Mouse (Mus musculus): Measurements from ENCODE around the gene Gm5148.

Gm5148 gene

DNA sequence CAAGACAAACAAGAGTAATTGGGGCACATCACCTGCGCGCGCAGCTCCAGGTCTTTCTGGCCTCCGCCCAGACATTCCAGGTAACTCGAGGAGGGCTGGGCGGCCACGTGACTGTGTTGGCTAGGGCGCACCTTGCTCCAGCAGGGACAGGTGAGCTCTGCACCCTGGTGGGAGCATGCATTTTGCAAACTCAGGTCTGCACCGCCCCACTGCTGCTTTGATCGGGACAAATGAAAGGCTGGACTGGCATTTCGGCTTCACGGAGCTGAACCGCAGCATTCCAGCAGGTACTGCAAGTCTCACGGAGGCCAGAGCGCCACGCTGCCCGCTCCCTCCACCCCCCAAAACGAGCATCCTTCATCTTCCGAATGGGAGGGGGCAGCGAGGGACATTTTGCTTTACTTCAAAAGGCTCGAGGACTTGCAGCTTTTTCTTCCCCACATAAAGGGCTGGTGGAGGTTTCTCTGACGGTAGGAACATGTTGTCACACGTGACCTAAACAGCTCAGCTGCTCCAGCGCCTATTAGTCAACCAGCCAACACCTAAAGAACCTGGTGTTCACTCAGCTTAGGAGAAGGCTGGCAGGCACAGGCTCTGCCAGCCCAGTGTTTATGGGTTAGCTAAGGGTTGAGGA, at the start of gene Gm5148:
Gene Gm5148 (minus strand): TSS at position 320 of the 634 bp plus-strand sequence.
- peak; percentile 59 for DNase-seq (ENCODE audit: low spot score)

DNA sequence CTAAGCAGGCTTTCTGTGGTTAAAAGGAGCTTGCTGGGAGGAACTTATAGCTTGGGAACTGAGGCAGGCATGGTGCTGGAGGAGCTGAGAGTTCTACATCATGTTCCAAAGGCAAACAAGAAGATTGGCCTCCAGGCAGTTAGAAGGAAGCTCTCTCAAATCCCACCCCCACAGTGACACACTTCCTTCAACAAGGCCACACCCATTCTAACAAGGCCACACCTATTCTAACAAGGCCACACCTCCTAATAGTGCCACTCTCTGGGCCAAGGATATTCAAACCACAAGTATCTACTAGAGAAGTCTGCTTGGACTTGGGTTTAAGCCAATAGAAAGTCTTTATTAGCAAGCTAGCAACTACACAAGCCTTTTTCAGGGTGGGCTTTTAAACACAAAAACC, 46.7 kb upstream of the Gm5148 start:
- DNase-seq (ENCODE audit: low spot score), result no peak

DNA sequence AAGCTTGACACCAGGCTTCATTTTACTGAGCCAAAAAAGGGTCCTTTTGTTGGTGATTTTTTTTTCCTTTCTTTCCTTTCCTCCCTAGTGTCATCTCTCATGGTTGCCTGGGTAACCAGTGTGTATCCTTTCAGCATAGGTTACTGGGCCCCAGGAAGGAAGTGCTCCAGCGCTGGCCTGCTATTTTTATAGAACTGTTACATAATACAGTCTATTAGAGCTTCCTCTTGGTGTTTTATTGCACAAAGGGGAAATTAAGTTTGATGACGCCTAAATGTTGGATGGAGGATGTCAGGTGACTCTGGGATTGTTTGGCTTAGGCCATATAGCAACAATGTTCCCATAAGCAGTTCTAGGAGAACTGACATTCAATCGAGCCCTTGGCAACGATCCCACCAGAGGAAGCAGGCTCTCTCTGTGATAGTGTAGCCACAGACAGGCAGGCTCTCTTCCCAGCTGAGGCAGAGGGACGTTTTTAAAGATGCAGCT, 45.0 kb upstream of the Gm5148 start:
- DNase-seq (ENCODE audit: low spot score), result peak; percentile 77

DNA sequence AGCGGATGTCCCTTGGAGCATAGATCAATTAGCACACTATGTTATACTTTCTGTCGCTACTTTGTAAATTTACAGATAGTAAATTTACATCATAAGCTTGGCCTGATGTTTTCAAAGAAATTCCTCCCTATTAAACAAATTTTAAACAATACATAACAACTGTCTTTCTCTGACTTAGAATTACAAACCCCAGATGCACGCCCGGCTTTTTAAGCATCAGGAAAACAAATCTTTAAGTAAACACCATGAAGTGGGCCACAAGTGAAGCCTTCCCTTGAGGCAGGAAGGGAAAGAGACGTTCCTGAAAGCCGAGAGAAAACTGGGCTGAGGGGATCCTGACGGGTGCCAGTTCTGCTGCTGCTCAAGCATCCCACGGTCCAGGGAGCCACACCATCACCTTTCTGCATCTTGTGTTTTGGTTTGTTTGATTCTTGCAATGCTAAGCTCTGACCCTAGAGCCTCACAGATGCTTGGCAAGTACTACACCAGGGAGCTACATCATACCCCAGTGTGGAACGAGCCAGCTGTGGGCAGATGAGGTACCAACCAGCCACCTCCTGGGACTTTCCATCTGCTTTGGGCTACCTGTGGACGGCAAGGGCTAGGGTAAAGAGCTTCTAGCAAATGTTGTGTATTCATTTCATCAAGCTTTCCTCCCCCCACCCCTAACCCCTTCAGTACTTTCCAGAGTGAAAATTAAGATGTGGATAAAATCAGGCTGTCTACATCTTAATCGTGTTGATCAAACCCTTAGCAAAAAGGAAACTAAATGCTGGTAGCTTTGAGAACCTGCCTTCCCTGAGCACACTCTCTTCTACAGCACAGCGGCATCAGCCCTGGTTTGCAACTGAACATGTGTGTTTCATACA, 43.1 kb upstream of the Gm5148 start:
- DNase-seq (ENCODE audit: low spot score), result no peak

DNA sequence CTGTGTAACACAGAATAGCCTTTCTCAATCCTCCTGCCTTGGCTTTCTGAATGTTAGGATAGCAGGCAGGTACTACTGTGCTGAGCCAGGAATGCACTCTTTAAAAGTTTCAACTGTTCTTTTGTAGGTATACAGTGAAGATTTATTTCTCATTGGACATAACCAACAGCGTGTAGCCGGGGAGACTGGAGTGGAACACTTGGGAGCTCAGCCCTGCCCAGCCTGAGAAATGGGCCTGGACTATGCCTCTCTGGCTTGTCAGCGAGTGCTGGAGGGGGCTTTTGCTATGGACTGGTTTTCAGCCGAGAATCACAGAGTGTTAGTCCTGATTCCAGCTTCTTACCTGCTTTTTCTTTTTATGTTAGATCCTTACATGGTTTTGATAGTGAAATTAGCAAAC, 42.3 kb upstream of the Gm5148 start:
- DNase-seq (ENCODE audit: low spot score), result no peak

DNA sequence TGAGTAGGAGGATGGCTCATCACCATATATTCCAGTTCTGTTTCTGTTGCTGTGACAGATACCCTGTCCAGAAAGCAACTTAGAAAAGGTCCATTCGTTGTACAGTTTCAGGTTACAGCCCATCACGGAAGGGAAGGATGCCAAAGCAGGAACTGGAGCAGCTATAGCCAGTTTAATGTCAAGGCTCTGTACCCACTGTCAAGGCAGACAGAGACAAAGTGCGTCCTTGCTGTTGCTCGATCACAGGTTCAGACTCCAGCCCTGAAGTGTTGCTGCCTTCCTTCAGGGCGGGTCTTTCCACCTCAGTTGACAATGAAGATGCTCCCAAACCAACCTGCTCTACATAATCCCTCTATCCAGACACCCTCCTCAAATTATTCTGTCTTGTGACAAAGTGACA, 41.7 kb upstream of the Gm5148 start:
- no peak for DNase-seq (ENCODE audit: low spot score)

DNA sequence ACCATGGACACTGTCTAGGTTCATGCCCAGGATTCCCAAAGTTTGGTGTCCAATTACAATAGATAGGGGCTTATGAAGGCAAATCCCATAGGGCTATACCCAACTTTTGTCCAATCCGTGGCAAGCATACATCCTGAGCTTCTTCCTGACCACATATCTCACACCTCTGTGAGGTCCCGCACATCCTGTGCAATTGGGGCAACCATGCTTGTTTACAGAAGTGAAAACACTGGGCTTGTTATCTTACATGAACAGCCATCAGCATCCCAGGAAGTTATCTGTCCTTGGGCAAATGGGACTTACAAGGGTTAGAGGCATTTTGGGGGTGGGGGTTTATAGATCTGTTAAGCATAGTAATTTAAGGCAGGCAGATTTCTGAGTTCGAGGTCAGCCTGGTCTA, 41.0 kb upstream of the Gm5148 start:
- no peak for DNase-seq (ENCODE audit: low spot score)

DNA sequence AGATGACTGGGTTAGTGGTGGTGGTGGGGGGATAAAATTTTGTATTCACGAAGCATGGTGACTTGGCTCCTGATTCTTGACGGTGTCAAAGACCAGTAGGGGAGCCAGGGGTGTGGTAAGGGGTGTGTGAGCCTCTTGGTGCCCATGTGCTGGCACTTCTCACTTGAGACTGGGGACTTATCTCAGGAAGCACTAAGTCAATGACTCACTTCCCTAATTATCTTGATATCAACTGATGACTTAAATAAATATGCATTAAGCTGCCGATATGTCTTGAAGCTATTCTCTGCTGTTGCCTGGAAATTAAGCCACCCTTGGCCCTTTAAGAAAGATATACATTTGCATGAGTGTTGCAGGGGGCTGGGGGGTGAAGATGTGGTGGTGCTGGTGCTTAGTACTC, 38.0 kb upstream of the Gm5148 start:
- DNase-seq (ENCODE audit: low spot score), result no peak

DNA sequence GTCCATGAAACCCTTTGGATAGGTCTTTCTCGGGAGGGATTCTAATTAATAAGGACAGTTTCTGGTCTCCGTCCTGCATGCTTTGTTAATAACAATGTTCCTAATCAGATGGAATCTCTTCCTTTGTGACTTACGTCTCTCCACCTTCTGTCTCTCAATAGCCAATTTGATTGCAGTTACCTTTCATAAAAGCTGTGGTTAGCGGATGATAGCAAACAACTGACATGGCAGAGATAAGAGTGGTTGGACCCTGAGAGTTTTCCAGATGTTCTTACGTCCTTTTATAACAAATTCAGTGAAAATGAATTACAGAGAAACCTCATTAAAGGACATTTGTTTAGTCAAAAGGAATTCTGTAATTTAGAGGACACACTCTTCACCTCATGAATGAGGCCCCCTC, 37.5 kb upstream of the Gm5148 start:
- no peak for DNase-seq (ENCODE audit: low spot score)

DNA sequence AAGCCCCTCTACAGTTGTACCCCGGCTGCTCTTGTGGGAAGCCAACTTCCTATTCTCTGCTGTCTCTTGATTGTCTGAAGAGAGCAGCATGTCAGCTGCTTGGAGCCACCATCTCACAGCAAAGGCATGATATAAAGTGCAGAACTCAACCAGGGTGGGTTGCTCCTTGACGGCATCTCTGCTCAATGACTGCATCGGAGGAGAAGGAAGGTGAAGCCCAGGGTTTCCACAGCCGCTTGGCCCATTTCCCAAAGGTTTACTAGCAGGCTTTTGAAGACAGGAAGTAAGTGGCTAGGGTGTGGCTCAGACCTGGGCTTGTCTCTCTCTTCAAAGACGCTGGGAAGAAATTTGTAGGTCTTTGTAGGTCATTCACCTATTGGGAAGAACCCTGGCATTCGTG, 36.6 kb upstream of the Gm5148 start:
- DNase-seq (ENCODE audit: low spot score), result no peak

DNA sequence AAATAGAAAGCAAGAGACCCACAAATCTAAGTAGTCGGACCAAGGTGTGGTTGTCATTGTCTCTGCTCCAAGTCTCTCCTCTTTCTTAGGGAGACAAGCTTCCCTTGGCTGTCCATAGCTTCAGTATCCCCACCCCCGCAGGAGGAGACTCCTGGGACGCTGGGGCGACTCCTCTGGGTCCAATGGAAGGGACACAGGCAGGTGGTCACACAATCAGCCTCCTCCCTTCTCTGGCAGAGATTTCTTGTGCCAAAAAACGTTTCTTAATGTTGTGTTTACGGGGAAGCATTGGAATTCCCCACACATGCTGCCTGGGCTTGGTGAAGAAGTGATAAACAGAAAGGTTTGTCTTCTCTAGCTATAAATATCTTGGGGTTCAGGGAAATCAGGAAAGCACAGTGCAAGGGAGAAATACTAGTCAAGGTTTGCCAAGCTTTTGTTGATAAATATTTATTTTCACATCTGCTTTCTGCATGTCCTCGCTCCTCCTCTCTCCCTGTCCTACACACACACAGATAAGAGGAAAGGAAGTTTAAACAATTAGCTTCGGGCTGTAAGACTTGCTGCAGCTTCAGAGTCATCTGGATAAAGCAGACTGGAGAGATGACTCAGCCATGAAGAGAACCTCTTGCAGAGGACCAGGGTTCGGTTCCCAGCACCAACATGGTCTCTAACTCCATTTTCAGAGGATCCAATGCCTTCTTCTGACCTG, 34.5 kb upstream of the Gm5148 start:
- no peak for DNase-seq (ENCODE audit: low spot score)

DNA sequence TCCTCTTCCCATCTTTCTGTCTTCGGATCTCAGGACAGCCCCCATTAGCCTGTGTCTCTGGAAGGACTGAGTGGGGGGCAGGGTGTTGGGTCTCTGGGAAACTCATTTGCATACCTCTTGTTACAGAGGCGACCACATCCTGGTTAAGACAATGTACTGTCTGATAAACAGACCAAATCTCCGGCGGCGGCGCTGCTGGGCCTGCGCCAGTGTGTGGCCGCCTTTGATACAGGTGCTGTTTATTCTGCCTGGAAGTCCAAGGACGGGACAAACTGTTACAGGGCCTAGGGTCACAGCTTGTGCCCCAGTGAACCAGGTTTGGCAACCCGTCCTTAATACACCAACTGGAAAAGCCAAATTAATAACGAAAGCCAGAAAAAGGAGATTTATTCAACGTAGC, 33.8 kb upstream of the Gm5148 start:
- DNase-seq (ENCODE audit: low spot score), result no peak

DNA sequence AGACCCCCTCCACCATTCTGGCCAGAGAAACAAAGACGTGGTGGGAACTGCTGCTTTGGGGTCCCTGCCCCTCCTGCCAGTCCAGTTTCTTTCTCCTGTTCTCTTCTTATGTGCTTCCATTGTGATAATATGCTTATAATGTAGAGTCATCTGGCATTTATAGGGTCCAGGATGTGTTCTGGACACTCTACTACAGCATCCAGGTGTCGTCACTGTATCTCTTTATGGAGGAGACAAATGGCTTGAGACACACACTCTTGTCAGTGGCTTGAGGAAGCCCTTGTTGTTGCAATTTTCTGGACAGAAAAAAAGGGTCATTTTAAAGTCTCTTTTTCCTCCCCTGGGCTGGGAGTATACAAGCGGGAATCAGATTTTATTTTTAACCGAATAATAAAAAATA, 33.3 kb upstream of the Gm5148 start:
- no peak for DNase-seq (ENCODE audit: low spot score)

DNA sequence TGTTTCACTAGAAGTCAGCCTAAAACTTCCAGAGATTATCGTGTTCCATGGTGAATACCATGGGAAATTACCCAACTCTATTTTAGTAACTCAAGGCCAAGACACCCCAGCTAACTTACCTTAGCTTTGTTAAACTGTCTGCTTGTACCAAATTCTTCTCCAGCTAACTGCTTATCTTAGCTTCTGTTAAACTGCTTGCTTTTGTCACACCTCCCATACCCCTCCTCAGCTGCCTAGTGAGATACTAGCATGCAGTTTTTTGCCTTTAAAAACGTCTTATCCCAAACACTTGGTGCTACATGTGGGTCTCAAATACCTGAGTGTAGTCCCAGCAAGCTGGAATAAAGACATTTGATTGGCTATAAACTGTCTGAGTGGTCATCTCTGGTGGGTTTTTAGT, 31.7 kb upstream of the Gm5148 start:
- DNase-seq (ENCODE audit: low spot score), result no peak

DNA sequence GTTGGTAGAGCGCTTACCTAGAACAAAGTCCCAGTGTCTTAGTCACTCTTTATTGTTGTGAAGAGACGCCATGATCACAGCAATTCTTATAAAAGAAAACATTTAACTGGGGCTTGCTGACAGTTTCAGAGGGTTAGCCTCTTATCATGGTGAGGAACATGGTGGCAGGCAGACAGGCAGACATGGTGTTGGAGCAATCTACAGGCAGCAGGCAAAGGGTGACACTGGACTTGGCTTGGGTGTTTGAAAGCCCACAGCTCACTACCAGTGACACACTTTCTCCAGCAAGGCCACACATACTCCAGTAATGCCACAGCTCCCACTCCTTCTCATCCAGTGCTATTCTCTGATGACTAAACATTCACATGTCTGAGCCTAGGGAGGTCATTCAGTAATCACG, 30.3 kb upstream of the Gm5148 start:
- no peak for DNase-seq (ENCODE audit: low spot score)

DNA sequence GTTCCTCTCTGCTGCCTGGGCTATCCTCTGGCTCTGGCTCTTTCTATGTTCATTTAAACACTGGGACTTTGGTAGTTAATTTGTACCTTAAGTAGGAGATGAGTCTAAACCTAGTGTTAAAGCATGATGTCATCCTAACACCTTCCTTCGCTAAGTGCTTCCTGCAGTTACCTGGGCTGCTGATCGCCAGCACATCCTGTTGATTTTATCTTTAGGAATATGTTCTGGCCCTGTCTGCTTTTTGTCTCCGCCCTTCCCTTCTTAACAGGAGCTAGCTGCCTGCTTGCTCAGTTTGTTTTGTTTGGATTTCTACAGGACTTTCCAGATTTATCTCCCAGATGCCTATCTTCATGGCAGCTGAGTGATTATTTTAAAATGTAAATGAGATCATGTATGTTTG, 28.9 kb upstream of the Gm5148 start:
- DNase-seq (ENCODE audit: low spot score), result no peak

DNA sequence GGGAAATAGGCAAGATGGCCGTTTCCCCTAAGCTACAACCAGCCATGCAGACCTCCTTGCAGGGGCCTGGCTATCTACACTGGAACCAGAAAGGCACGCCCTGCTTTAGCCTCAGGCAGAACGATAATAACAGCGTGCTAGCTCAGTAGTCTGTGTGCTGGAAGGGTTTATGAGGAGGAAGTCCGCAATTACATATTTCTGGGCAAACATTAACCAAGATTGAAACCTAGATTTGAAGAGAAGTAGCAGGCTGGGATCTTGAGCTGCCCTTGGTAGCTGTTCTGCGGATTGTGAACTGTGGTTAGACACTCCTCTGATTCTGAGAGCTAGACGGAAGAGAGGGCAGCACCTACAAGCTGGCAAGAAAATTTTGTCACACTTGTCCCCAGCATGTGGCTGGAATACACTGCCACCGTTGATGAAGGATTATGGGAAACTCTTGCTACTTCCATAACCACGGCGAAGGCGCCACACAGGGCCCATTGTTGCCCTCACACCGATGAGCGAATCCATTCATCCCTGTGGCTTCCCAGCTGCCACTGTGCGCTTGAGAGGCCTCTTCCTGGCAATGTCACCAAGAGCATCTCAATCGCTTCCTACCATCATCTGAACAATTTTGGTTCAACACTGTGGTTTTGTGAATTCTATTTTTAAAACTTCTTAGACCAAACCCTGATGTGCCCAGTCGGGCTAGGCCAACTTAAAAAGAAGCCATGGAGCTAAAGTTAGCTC, 23.9 kb upstream of the Gm5148 start:
- peak; percentile 44 for DNase-seq (ENCODE audit: low spot score)

DNA sequence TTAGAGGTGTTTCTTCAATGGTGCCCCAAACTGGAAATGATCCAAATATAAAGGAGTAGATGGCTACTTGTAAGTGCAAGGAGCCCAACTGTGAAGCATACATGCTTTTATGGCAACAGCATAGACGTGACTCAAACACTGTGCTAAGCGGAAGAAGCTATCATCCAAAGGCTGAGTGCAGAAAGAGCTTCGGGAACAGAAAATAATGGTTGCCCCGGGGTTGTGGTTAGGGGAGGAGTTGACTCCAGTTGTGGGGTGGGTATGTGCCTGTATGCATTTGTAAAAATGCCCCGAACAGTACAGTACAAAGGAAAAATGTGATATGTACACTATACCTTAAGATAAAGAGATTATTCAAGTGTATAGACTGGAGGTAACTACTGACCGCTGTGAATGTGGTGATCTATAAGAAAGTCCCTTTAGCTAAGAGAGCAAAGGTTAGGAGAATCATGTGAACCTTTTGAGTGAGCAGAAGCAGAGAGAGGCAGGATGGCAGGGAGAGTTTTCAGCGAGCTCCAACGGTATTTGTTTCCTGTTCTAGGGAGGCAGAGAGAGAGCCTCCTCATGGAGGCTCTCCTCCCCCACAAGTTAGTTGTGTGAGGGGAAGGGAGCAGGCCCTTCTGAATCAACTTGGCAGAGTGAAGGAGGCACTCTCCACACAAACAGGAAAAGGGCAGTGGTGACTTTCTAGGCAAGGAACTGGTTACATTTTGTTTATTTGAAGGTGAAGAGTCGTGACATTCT, 23.1 kb upstream of the Gm5148 start:
- DNase-seq (ENCODE audit: low spot score), result no peak

DNA sequence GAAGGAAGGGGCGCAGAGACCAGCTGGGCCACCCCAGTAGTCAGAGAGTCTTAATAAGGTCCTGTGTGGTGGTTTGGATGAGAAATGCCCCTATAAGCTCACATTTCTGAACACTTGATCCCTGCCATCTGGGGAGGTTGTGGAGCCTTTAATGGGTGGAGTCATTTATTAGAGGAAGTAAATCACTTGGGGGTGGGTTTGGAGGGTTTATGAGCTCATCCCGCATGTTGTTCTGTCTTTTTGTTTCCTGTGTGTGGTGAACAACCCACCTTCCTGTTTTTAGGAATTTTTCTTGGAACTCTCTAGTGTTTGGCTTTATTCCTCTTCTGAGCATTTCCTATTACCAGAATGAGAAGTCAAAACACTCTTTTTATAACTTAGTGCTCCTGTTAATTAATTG, 19.8 kb upstream of the Gm5148 start:
- DNase-seq (ENCODE audit: low spot score), result no peak

DNA sequence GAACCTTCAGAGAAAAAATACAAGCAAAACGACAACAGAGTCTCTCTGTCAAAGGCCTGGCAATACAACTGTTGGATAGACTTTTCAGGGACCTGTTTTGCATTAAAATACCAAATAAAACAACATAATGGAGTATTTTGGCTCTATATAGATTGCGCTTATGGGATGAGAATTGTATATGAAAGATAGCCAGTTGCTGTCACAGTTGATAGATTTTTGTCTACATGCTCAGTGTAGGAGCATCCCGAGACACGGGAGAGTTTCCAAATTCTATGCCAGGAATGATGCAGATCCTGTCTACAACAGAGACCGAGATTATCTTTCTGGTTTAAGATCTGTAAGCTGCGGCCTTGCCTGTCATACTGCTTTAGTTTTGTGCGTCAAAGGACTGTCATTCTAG, 15.7 kb upstream of the Gm5148 start:
- no peak for DNase-seq (ENCODE audit: low spot score)

DNA sequence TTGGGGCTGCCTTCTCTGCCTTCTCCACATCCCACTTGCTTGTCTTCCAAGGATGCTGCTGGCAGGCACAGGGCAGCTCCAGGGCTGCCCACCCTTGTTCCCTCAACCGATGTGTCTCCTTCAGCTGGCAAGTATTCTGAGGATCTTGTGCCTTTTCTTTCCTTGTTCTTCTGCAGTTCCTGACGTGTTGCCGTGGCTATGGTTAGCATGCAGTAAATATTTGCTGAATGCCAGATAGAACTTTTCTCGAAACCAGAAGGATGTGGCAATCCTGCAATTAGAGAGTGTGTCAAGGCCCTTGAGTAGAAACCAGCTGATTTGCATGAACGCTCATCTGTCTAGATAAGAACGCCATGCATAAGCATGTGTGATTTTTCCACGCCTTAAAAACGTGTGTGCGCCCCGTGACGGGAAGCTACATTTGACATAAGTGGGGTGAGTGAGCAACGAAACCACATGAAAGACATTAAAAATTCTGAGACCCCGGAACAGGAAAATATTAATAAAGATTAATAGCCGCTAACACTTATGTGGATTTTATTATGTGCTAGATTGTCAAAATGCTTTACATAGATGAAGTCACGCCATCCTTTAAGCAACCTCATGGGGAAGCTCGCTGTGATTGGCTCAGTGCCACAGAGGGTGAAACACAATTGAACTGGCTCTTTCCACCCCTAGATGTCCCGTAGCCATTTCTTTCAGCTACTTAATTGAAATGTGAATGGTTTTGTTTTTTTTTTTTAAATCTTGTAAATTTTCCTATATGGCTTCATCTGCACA, 14.1 kb upstream of the Gm5148 start:
- no peak for DNase-seq (ENCODE audit: low spot score)
